18 mouse cellular contexts compared by ENCODE assay signal in genomic region chr12:31709665-31710064, GRCm38 (mm10). TPM values are rescaled to one million over a fixed set of nuclear protein-coding genes. Genes with fewer than 3 reads are reported as not detected.
DNase-seq lines count a peak whose midpoint lies in the region; ATAC-seq lines count a peak whose summit lies in the region.
"Had no signal": no experiment of that assay in that cellular context is flagged by ENCODE, and none has a peak within 500 bp of the region (broad histone marks: within the 10 kb centered on the region; RNA-seq: fewer than 3 reads in every experiment).

No protein-coding gene starts in this region.

- intact Hi-C loops in heart, postnatal 10 days (cut with DNase I) = loop anchor here (10.0 kb wide), 1 partner anchor 335 kb away; no protein-coding TSS in a partner anchor

- no peaks in the 10 kb centered on the region for H3K27me3 ChIP-seq in hindbrain, embryonic 12.5 days
- no peaks in the 10 kb centered on the region for H3K27me3 ChIP-seq in hindbrain, embryonic 10.5 days (ENCODE audit: insufficient read depth, poor library complexity, severe bottlenecking)
- H3K27me3 ChIP-seq in kidney, embryonic 16.5 days (ENCODE audit: insufficient read depth, low read length) = no peaks in the 10 kb centered on the region
- H3K27me3 ChIP-seq: embryonic facial prominence, embryonic 12.5 days; intestine, embryonic 15.5 days; liver, embryonic 13.5 days; megakaryocyte, embryonic 14.5 days had no signal

- peak; percentile 79 for DNase-seq in heart, adult 11 months
- DNase-seq in heart, postnatal 10 days = no peak
- no peak for DNase-seq in hindbrain, embryonic 10.5 days (ENCODE audit: low spot score)
- peak; percentile 26 to 45 for DNase-seq in right cerebral cortex, adult 2 months (ENCODE audit: low spot score in 2 of 2)
- no peak for DNase-seq in right cerebral cortex, postnatal 36 days (ENCODE audit: low spot score in 2 of 2)
- DNase-seq: adrenal gland, postnatal 36 days; cerebellum, postnatal 14 days; gastrocnemius, postnatal 36 days; kidney, postnatal 14 days; liver, embryonic 13.5 days; right cerebral cortex, postnatal 4 days; thymus, postnatal 4 days had no signal

- H3K27ac ChIP-seq in hindbrain, embryonic 12.5 days = no peak overlapping the region
- no peak overlapping the region for H3K27ac ChIP-seq in hindbrain, embryonic 10.5 days
- no peak overlapping the region for H3K27ac ChIP-seq in kidney, embryonic 16.5 days (ENCODE audit: low read length)
- H3K27ac ChIP-seq: embryonic facial prominence, embryonic 12.5 days; intestine, embryonic 15.5 days; liver, embryonic 13.5 days had no signal

- no peak for ATAC-seq in hindbrain, embryonic 12.5 days (ENCODE audit: low FRiP score)
- ATAC-seq in cerebellum, adult (ENCODE audit: insufficient number of reproducible peaks, low FRiP score, low TSS enrichment) = no peak
- ATAC-seq in kidney, embryonic 16.5 days (ENCODE audit: low FRiP score, low TSS enrichment) = no peak
- ATAC-seq: intestine, embryonic 15.5 days had no signal

- WGBS in hindbrain, embryonic 12.5 days = 80% methylated on average over 6 of the region's 6 CpGs
- WGBS in hindbrain, embryonic 10.5 days = 90% methylated on average over 6 of the region's 6 CpGs
- 91% methylated on average over 6 of the region's 6 CpGs for WGBS in kidney, embryonic 16.5 days

- H3K9ac ChIP-seq in hindbrain, embryonic 12.5 days = no peak overlapping the region
- H3K9ac ChIP-seq in kidney, embryonic 16.5 days (replicated peaks; ENCODE audit: low read length) = no peak overlapping the region
- H3K9ac ChIP-seq: embryonic facial prominence, embryonic 12.5 days; intestine, embryonic 15.5 days; liver, embryonic 13.5 days had no signal

- no peaks in the 10 kb centered on the region for H3K9me3 ChIP-seq in hindbrain, embryonic 12.5 days (replicated peaks)
- no peaks in the 10 kb centered on the region for H3K9me3 ChIP-seq in hindbrain, embryonic 10.5 days
- H3K9me3 ChIP-seq in kidney, embryonic 16.5 days (ENCODE audit: low read length) = no peaks in the 10 kb centered on the region
- H3K9me3 ChIP-seq: embryonic facial prominence, embryonic 12.5 days; intestine, embryonic 15.5 days; liver, embryonic 13.5 days; megakaryocyte, embryonic 14.5 days had no signal

- H3K4me3 ChIP-seq in hindbrain, embryonic 12.5 days = no peak overlapping the region
- H3K4me3 ChIP-seq in hindbrain, embryonic 10.5 days = no peak overlapping the region
- no peak overlapping the region for H3K4me3 ChIP-seq in kidney, embryonic 16.5 days (ENCODE audit: low read length)
- H3K4me3 ChIP-seq: embryonic facial prominence, embryonic 12.5 days; intestine, embryonic 15.5 days; liver, embryonic 13.5 days; megakaryocyte, embryonic 14.5 days had no signal

- H3K4me1 ChIP-seq in hindbrain, embryonic 12.5 days = 0 out of 2 replicates have a peak, but pooled peaks cover 6% of the 10 kb centered on the region
- H3K4me1 ChIP-seq in hindbrain, embryonic 10.5 days (replicated peaks) = peaks cover 4% of the 10 kb centered on the region; the same call in 1 of the 2 replicates
- H3K4me1 ChIP-seq in kidney, embryonic 16.5 days (ENCODE audit: insufficient read depth, low read length) = no peaks in the 10 kb centered on the region
- H3K4me1 ChIP-seq: intestine, embryonic 15.5 days; liver, embryonic 13.5 days had no signal

- H3K36me3 ChIP-seq in hindbrain, embryonic 12.5 days = no peaks in the 10 kb centered on the region
- H3K36me3 ChIP-seq in hindbrain, embryonic 10.5 days = no peaks in the 10 kb centered on the region
- H3K36me3 ChIP-seq in kidney, embryonic 16.5 days (ENCODE audit: insufficient read depth, low read length) = no peaks in the 10 kb centered on the region
- H3K36me3 ChIP-seq: embryonic facial prominence, embryonic 12.5 days; intestine, embryonic 15.5 days; liver, embryonic 13.5 days had no signal

- peak overlapping the region; percentile 38 for H3K4me2 ChIP-seq in hindbrain, embryonic 12.5 days (replicated peaks)
- H3K4me2 ChIP-seq in kidney, embryonic 16.5 days (replicated peaks; ENCODE audit: low read depth, low read length) = no peak overlapping the region
- H3K4me2 ChIP-seq: embryonic facial prominence, embryonic 12.5 days; intestine, embryonic 15.5 days; liver, embryonic 13.5 days had no signal

RNA-seq across cellular contexts. Expression of gene Gpr22, which starts 4.1 kb away (rescaled TPM):
- 10 to 100 TPM; 11.7 to 16.0 TPM for total RNA-seq in heart, postnatal 10 days (2021)
- 10.7 and 11.0 TPM in 2 replicates for polyA plus RNA-seq in hindbrain, embryonic 12.5 days (2016; fragmentation: Nextera tagmentation; extraction: Ambion mirVana)
- 2.4 and 4.9 TPM in 2 replicates for polyA plus RNA-seq in hindbrain, embryonic 10.5 days (2016; fragmentation: Nextera tagmentation; extraction: Ambion mirVana)
- 0.39 and 0.46 TPM in 2 replicates for polyA plus RNA-seq in kidney, embryonic 16.5 days (2015; fragmentation: Nextera tagmentation; extraction: Ambion mirVana)
- total RNA-seq: gastrocnemius, postnatal 36 days had no signal

RNA-seq across cellular contexts. Expression of gene Cog5, which starts 55.0 kb away (rescaled TPM):
- 10 to 100 TPM; 54.9 to 69.8 TPM for total RNA-seq in heart, postnatal 10 days (2021)
- 38.1 and 39.7 TPM in 2 replicates for polyA plus RNA-seq in hindbrain, embryonic 12.5 days (2016; fragmentation: Nextera tagmentation; extraction: Ambion mirVana)
- 26.9 TPM in 2 replicates for polyA plus RNA-seq in hindbrain, embryonic 10.5 days (2016; fragmentation: Nextera tagmentation; extraction: Ambion mirVana)
- polyA plus RNA-seq in kidney, embryonic 16.5 days (2015; fragmentation: Nextera tagmentation; extraction: Ambion mirVana) = 27.6 and 30.0 TPM in 2 replicates

RNA-seq across cellular contexts. Expression of gene Dus4l, which starts 55.0 kb away (rescaled TPM):
- 1 to 10 TPM; 6.8 to 8.9 TPM for total RNA-seq in heart, postnatal 10 days (2021)
- polyA plus RNA-seq in hindbrain, embryonic 12.5 days (2016; fragmentation: Nextera tagmentation; extraction: Ambion mirVana) = 7.2 and 9.1 TPM in 2 replicates
- polyA plus RNA-seq in hindbrain, embryonic 10.5 days (2016; fragmentation: Nextera tagmentation; extraction: Ambion mirVana) = 6.9 and 10.5 TPM in 2 replicates
- polyA plus RNA-seq in kidney, embryonic 16.5 days (2015; fragmentation: Nextera tagmentation; extraction: Ambion mirVana) = 9.4 and 9.9 TPM in 2 replicates

Comparison
In these comparisons a context has a peak if more than half of its experiments do, and no peak if none do; other contexts are left out.
1. DNase-seq: peak in heart, adult 11 months (single experiment) and right cerebral cortex, adult 2 months (2 of 2); none in heart, postnatal 10 days (0 of 2), hindbrain, embryonic 10.5 days (single experiment) and right cerebral cortex, postnatal 36 days (0 of 2).